Mouse (Mus musculus) thymus, adult 2 months (tissue): ENCODE measurements around the gene Sfi1. TPM values are rescaled to one million over a fixed set of nuclear protein-coding genes. Genes with fewer than 3 reads are reported as not detected.
"Not testable (repeated sequence)": the region's sequence is repeated elsewhere in the genome, so short reads cannot be mapped to it uniquely, and the experiment has no call there.

Experiments used
- DNase-seq: peaks from one replicate; pipeline ENCODE4 v3.0.0; 2021
- H3K27ac ChIP-seq: fragments of 200-500 bp; 2 replicates; pipeline ENCODE4 v1.5.1; 2012; ENCODE audit warnings: low read length, control low read depth; ENCODE audit not compliant: control insufficient read depth, insufficient read depth
- H3K27me3 ChIP-seq: fragments of 200-500 bp; 2 replicates; pipeline ENCODE4 v1.6.1; 2012; ENCODE audit warnings: mild to moderate bottlenecking, low read length, moderate library complexity, mixed read lengths; ENCODE audit not compliant: control insufficient read depth, insufficient read depth
- H3K36me3 ChIP-seq: fragments of 200-500 bp; 2 replicates; pipeline ENCODE4 v1.6.1; 2012; ENCODE audit warnings: mild to moderate bottlenecking, low read length, moderate library complexity; ENCODE audit not compliant: control insufficient read depth, insufficient read depth
- H3K4me1 ChIP-seq: fragments of 200-500 bp; replicated peaks from 2 replicates; pipeline ENCODE4 v1.6.1; 2012; ENCODE audit warnings: low read length; ENCODE audit not compliant: control insufficient read depth, insufficient read depth
- H3K4me3 ChIP-seq: fragments of 200-500 bp; 2 replicates; pipeline ENCODE4 v1.5.1; 2012; ENCODE audit warnings: mild to moderate bottlenecking, low read length, control low read depth, moderate library complexity; ENCODE audit not compliant: control insufficient read depth, insufficient read depth
- CTCF ChIP-seq: fragments of 200-500 bp; IDR thresholded peaks from 2 replicates; pipeline ENCODE4 v1.5.1; 2012; ENCODE audit warnings: mild to moderate bottlenecking, control low read depth, low read length, moderate library complexity, borderline replicate concordance; ENCODE audit not compliant: control insufficient read depth, poor library complexity, insufficient read depth; ENCODE audit errors: extremely low read depth
- POLR2A ChIP-seq: fragments of 200-500 bp; IDR thresholded peaks from 2 replicates; pipeline ENCODE4 v1.6.1; 2012; ENCODE audit warnings: mild to moderate bottlenecking, low read length, control low read depth, moderate library complexity; ENCODE audit not compliant: control insufficient read depth, poor library complexity, insufficient read depth; ENCODE audit errors: extremely low read depth
- WGBS: fragments of 180-500 bp; shearing (Covaris S2); methylation state at CpG from one replicate; pipeline ENCODE4 v1.1.7; 2018; 5-methylcytosine and 5-hydroxymethylcytosine counted together
- polyA plus RNA-seq: library from polyadenylated mRNA; depleted of rRNA; stranded (reverse); fragments of >200 nt; gene quantifications from 2 replicates; pipeline ENCODE4 v1.2.3, GENCODE M21; 2012

Gene Sfi1
- polyA plus RNA-seq, 1 experiment: 49.4 TPM

DNA sequence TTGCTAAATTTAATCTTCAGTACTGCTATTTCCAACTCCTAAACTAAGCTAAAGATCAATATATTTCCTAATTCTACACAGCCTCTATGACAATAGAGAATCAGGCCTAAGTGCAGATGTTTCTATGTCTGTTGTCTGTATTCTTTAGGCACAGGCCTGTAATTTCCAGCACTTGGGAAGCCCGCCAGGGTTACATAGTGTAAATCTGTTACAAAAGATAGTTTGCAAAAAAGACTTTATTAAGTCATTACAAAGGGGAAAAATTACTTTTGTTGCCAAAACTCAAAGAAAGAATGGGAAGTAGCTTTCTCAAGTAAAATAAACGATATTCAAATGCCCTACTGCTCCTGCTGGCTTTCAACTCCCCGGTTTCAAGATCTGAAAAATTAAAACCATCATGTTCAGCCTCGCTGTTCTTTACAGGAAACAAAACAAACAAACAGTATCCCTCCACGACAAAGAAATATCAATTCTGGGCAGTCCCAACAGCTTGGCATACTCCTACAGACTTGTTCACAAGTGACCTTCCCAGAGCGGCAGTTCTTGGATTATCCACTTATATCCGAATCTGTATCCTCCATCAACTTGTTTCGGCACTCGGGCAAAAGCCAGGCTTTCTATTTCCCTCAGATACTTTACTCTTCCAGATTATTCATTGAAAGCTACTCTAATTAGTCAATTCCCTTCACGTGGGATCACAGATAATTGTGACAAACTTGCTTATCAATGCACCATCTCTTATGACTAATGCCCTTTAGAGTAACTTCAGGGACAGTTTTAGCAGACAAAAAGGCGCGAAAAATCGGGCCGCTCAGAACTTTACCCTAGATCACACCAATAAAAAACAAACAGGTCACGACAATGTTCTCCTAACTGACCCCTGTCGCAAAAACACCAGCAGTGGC, 8.3 kb upstream of the Sfi1 start:
- no peaks in the 10 kb centered on the region for H3K36me3 ChIP-seq
- no peaks in the 10 kb centered on the region for H3K27me3 ChIP-seq
- 5% methylated on average over 16 of the region's 16 CpGs for WGBS
- no peak for DNase-seq
- no peak overlapping the region for H3K27ac ChIP-seq
- H3K4me3 ChIP-seq: peak overlapping the region; percentile 47
- TF ChIP-seq POLR2A: no peak
- no peak for TF ChIP-seq CTCF
- H3K4me1 ChIP-seq: no peaks in the 10 kb centered on the region

DNA sequence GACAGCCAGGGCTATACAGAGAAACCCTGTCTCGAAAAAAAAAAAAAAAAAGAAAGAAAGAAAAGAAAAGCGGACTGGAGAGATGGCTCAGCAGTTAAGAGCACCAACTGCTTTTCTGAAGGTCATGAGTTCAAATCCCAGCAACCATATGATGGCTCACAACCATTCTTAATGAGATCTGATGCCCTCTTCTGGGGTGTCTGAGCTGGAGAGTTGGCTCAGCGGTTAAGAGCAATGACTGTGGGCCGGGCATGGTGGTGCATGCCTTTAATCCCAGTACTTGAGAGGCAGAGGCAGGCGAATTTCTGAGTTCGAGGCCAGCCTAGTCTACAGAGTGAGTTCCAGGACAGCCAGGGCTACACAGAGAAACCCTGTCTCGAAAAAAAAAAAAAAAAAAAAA, 7.4 kb upstream of the Sfi1 start:
- H3K36me3 ChIP-seq, H3K4me3 ChIP-seq, DNase-seq, H3K27me3 ChIP-seq, H3K4me1 ChIP-seq, H3K27ac ChIP-seq: not testable (repeated sequence)
- 94% methylated on average over 5 of the region's 7 CpGs for WGBS

DNA sequence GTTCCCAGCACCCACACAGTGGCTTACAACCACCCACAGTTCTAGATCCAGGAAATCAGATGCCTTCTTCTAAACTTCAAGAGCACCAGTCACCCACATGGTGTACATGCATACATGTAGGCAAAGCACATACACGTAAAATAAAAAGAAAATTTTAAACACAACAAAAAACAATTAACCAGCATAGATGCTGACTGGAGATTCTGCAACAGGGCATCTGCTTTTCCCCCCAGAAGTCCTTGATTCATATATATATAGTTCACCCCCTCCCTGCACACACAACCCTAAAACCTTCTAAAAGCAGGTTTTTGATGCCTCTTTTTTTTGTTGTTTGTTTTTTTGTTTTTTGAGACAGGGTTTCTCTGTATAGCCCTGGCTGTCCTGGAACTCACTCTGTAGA, 10.6 kb downstream of the Sfi1 start:
- not testable (repeated sequence) for DNase-seq, H3K36me3 ChIP-seq, H3K27me3 ChIP-seq, H3K4me3 ChIP-seq, H3K4me1 ChIP-seq, H3K27ac ChIP-seq
- WGBS: 91% methylated on average over 1 of the region's 1 CpGs

DNA sequence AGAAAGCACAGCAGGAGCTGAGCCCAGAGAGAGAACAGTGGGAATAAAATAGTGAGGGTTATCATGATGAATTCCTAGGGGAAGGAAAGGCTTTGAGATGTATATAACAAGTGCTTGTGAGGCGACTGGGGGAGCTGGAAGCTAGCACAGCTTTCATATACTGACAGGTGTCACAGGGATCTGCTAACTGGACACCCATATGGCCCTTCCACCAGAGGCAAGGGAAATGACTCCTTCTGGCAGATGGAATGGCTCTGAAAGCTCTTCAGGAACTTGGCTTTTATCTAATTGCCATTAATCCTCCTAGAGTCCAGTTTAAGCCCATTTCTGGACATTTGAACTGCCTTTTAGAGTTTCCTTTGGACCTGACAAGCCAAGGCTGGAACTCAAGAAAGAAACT, 11.3 kb downstream of the Sfi1 start:
- not testable (repeated sequence) for H3K27ac ChIP-seq, H3K4me3 ChIP-seq, H3K4me1 ChIP-seq, H3K27me3 ChIP-seq, DNase-seq, H3K36me3 ChIP-seq
- WGBS: 86% methylated on average over 1 of the region's 1 CpGs

DNA sequence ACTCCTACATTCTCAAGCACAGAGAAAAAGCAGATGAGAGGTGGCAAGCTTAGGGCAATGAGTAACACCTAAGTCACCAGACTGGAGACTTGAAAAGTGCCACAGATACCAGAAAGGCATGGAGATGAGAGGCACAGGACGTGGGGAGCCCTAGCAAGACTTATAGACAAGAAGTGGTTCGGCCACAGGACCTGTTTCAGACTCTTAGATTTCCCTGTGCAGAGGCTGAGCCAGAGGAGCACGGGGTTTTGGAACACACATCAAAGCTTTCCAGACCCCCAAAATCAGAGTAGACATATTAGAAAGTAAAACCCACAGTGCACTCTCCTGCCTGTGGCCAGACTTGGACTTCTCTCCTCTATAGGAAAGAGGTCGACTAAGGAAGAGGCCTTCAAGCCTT, 12.0 kb downstream of the Sfi1 start:
- WGBS: 57% methylated on average over 4 of the region's 4 CpGs
- H3K4me1 ChIP-seq, H3K4me3 ChIP-seq, H3K27ac ChIP-seq, H3K27me3 ChIP-seq, H3K36me3 ChIP-seq: not testable (repeated sequence)
- DNase-seq: peak; percentile 72

DNA sequence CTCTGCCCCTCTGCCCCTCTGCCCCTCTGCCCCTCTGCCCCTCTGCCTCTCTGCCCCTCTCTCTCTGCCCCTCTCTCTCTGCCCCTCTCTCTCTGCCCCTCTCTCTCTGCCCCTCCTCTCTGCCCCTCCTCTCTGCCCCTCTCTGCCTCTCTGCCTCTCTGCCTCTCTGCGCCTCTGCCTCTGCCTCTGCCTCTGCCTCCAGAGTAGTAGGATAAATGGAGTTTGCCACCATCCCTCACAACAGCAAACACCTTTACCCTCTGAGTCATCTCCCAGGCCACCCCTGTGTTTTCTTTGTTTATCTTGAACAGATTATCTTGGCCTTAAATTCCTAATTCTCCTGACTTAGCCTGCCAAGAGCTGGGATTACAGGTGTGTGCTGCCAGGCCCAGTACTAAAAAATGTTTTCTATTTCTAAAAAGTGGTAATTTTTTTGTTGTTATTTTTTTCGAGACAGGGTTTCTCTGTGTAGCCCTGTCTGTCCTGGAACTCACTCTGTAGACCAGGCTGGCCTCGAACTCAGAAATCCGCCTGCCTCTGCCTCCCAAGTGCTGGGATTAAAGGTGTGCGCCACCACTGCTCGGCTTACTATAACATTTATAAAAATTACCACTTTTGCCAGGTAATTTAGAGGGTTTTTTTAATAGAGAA, 12.6 kb downstream of the Sfi1 start:
- not testable (repeated sequence) for H3K4me1 ChIP-seq, H3K27ac ChIP-seq, DNase-seq, H3K36me3 ChIP-seq, H3K27me3 ChIP-seq, H3K4me3 ChIP-seq
- 77% methylated on average over 6 of the region's 6 CpGs for WGBS

DNA sequence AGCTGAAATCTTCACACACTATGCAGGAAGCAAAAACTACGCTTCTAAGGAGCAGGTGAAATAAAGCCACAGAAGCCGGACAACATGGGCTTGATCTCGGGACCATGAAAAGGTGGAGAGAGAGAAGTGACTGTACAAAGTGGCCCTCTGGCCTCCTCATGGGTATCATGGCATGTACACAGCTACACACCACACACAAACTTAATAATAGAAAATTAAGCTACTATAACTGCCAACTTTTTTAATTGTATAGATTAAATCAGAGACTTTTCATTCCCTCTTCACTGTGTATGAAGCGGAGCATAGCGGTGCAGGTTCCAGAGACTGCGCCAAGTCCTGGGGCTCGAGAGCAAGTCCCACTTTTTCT, 13.6 kb downstream of the Sfi1 start:
- 91% methylated on average over 7 of the region's 7 CpGs for WGBS
- H3K4me3 ChIP-seq, H3K27ac ChIP-seq, DNase-seq, H3K4me1 ChIP-seq, H3K27me3 ChIP-seq, H3K36me3 ChIP-seq: not testable (repeated sequence)

DNA sequence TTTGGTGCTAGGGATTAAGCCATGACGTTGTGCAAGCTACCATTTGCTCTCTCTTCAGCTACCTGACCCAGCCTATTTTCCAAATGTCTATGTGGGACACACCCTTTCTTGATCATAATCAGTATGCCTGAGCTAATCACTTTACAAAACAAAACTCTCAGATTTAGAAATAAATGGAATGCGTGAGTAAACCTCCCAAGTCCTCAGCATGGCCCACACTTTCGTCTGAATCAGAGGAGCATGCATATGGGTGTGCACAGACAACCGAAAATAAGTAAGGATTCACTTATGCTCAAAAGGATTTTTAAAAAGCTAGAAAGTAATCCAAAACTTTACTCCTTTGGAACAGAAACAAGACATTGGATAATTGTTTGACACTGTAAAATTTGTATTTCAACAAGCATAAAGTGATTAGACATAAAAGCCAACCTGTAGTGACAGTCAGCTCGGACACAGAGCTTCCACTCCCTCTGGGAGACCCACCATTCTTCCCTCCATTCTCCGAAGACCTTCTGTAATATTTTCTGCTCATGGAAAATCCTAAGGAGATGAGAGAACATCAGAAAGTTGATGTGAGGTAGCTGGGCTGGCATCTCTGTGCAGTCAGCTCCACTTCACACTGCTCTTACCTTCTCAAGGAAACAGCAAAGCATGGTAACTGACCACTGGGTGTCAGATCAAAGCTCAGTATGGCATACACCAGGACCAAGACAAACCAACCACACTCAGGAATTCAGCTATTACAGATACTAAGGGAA, 14.1 kb downstream of the Sfi1 start:
- H3K4me3 ChIP-seq, DNase-seq, H3K27me3 ChIP-seq, H3K27ac ChIP-seq, H3K4me1 ChIP-seq, H3K36me3 ChIP-seq: not testable (repeated sequence)
- WGBS: 90% methylated on average over 6 of the region's 6 CpGs

DNA sequence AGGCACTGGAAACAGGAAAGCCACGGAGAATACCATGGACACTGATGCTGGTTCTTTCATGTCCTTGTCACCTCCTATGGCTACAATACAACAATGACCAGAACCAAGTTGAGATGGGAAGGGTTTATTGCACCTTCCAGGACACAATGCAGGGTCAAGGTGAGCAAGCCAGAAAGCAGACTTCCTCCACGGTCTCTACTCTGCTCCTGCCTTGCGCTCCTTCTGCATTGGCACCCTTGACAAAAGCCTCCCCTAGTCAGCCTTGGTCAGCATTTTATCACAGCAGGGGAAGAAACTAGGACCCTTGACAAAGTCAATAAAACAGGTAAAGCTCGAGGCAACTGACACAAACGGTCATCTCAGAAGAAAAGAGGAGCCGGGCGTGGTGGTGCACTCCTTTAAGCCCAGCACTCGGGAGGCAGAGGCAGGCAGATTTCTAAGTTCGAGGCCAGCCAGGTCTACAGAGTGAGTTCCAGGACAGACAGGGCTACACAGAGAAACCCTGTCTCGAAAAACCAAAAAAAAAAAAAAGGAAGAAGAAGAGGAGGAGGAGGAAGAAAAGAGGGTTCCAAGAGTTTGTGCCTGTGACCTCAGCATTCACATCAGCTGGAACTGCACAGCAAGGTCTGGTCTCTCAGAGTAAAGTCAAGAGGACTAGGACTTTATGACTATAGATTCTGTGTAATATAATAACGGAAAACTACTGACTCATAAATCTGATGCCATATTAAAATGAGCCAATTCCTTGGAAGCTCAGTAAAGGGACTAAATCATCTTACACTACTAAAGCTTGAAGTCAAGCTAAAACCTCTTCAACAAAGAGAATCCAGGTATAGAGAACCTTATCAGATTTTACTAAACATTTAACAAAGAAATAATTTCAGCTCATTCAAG, 19.6 kb downstream of the Sfi1 start:
- H3K27ac ChIP-seq, H3K4me3 ChIP-seq, H3K36me3 ChIP-seq, H3K27me3 ChIP-seq, H3K4me1 ChIP-seq: not testable (repeated sequence)
- WGBS: 88% methylated on average over 11 of the region's 11 CpGs
- DNase-seq: peak; percentile 66

DNA sequence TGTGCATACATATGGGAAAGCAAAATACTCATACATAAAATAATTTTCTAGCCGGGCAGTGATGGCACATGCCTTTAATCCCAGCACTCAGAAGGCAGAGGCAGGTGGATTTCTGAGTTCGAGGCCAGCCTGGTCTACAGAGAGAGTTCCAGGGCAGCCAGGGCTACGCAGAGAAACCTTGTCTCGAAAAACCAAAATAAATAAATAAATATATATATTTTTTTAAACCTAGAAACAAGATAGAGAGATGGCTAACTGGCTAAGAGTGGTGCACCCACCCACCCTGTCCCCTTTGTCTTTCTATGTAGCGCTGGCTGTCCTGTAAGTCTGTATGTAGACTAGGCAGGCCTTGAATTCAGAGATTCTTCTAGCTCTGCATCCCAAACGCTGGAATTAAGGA, 20.7 kb downstream of the Sfi1 start:
- not testable (repeated sequence) for H3K36me3 ChIP-seq, DNase-seq, H3K4me3 ChIP-seq, H3K27ac ChIP-seq, H3K27me3 ChIP-seq, H3K4me1 ChIP-seq
- 62% methylated on average over 5 of the region's 6 CpGs for WGBS
